Mouse (Mus musculus): ENCODE measurements at regions not wholly inside any gene's neighbourhood (a gene's known extent, or its start where the extent isn't known, plus 50 kb on each side); places are given as distances from the start of the nearest gene placed in this dataset.
"Not testable (repeated sequence)": the region's sequence is repeated elsewhere in the genome, so short reads cannot be mapped to it uniquely, and the experiment has no call there.

DNA sequence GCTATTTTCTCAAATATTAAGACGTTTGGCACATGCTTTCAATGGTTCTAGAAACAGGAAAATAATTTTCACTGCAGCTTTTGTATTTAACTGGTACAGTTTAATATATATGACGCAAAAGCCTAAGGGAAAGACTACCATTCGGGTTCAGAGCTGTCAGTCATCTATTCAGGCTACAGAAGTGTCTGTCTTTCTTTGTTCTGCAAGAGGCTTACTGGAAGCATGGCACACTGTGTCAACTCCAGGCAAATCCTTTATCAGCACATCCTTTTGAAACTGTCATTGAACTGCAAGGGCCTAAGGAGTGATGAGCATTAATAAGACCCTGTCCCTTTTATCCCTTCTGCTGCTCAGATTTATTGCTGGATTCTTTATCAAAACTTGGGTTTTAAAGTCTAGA is 303.8 kb upstream of the Gm5152 start:
- not testable (repeated sequence) for DNase-seq (ENCODE audit: low spot score in 2 of 2)

DNA sequence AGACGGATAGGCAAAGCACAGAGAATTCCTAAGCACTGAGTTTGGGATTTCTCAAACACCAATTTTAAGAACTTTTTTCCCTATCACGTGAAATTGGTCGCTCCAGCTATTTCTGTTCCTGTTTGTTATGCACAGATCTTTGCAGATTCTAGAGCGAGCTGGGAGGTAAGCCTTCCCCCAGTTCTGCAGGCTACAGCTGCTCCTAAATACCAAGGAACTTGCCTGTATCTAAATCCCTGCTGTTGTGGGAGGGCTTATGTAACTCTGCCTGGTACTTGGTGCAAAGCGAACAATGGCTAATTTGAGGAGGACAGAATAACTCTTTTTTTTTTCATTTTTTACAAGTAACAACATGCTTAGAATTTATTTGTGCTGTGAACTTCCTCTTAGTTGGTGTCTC is 316.0 kb upstream of the Gm5152 start:
- peak in 1 of 2 experiments; percentile 88 for DNase-seq (ENCODE audit: low spot score in 2 of 2)

DNA sequence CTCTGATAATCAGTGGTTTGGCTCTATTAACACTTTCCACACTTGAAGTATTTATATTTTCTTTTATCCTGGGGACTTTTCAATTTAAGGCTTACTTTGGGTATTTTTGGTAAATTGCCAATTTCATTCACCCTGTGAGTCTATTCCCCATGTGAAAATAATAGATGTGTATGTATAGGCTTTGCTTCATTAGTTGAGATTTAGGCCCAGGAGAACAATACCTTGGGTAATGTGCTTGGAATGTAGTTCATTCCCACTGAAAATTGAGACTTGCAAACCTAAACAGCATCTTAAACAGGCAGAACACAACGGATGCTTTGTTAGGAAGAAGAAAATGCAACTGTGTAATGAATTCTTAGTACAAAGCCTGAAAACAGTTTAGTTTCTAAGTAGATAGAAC is 346.1 kb upstream of the Gm5152 start:
- DNase-seq (ENCODE audit: low spot score in 2 of 2): no peak

DNA sequence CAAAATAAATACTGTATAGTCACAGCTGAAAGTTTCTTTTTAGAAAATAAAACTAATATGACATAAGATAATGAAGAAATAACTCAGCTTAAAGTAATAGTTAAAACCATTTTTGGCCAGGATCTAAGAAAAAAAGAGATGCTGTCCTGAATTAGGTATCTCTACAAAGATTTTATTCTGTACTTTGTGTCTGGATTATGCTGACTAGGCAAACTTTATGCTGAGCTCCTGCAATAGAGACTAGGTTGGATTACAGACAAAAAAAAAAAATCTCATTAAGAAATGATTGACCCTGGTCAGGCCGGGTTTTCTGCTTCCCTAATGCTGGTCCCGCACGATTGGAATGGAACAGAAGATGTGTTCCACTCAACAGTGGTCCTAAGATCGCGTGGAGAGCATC is 346.8 kb upstream of the Gm8871 start:
- no peak for DNase-seq (ENCODE audit: low spot score in 2 of 2)

DNA sequence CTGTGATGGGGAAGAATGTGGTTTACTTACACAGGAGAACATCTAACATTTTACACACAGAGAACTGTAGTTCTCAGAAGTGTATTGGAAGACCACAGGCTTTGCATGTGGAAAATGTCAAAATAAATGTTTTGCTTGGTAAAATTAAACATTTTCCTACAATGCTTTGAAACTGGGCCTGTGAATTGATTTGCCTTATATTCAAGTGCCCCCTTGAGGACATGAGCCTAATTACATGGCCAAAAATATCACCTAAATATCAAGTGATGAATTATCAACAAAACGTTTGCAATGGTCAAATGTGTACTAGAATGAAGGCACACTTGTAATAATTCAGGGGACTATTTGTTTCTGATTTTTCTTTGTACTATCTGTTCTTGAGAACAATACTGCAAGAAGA is 314.4 kb upstream of the Gm8871 start:
- DNase-seq (ENCODE audit: low spot score in 2 of 2): no peak

DNA sequence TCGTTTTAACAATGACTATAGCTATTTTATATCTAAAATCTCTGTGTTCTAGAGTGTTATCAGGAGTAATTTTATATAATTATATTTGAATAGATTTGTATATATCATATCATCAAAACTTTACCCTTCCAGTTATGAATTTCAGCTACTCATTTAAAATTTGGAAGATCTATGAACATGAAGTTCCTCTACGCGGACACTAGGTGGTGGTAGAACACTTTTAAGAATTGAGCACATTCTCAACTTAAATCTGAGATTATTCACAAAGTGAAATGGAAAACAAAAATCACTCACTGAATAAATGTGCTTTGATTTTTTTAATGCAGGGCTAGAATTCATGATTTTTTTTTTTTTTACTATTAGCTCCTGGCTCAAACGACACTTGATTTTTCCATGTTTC is 299.5 kb upstream of the Gm8871 start:
- no peak for DNase-seq (ENCODE audit: low spot score in 2 of 2)

DNA sequence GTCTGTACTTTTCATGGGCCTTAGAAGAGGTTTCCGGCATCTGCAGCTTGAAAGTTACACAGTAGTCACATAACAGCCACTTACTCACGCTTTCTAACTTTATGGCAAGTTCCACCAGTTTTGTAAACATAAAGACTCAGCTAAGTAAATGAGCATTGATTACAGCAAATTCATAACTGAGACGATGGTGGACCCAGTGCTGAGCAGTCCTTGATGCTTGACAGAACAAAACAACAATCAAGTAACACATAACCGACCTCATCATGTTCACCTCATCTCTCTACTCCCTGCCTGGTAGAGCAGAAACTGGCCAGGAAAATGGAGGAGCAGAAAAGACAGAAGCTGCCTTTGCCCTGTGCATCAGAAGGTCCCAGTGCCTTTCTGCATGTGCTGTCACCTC is 284.3 kb upstream of the Gm8871 start:
- no peak for DNase-seq (ENCODE audit: low spot score in 2 of 2)

DNA sequence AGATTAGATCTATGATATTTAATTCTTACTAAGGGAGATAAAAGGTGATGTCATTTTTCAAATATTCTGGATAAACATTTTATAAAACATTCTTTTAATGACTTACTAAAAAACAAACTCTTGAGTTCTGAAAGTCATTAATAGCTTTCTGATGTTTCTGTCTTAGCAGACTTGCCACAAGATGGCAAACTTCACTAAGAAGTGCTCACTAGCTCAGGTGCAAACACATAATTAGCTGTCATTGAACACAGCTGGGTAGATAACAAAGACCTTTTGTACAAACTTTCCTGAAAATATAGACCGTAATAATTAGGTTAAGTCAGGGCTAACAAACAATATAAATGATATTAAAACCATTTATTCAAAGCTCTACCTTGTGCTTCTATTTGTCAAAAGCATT is 273.4 kb upstream of the Gm8871 start:
- DNase-seq (ENCODE audit: low spot score in 2 of 2): no peak

DNA sequence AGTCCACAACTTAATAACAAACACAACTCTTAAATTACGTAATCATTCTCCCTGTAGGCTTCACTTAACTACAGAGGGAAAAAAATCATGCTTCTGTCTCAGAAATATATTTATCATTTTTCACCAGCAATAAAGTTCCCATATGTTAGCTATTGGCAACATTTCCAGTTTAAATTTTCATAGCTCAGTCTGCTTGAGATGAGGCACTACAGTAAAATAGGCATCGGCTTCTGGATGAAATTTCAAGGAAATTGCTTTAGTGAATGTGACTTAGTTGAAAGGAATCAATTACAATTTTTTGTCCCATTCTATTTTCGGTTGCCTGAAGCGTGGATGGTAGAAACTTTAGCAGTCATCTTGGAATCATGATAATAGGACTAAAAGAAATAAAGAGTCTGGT is 262.1 kb upstream of the Gm8871 start:
- DNase-seq (ENCODE audit: low spot score in 2 of 2): no peak

DNA sequence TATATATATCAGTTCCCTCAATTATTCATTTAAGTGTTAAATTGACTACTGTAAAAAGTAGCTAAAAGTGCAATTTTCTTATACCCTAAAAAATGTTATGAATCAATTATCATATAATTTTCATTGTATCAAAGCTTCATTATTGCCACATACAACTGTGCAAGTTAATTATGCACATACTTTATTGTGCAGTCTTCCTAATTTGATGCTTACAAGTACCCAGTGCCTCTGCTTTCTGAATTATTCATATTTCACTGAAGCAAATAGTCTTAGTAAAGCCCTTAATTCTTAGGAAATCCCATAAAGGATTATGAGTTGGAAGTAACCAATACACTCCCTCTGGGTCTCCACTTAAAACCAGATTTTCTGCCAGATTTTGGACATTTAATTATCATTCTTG is 220.5 kb upstream of the Gm8871 start:
- no peak for DNase-seq (ENCODE audit: low spot score in 2 of 2)

DNA sequence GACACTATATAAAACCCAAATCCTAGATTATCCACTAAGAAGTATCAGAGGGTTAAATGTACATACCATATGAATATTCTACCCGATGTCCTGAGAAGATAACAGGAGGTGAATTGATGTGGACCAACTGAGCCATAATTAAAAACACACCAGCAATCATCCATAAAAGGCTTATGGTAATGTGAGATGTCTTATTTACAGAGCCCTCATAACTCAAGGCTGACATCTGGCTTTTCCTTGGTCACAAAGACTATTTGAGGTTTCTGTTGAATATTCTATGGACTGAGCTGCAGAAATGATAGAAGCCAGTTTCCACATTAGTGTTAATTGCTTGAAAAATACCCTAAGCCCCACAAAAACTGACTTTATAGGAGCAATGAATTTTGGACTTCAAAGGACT is 198.1 kb upstream of the Gm8871 start:
- DNase-seq (ENCODE audit: low spot score in 2 of 2): no peak

DNA sequence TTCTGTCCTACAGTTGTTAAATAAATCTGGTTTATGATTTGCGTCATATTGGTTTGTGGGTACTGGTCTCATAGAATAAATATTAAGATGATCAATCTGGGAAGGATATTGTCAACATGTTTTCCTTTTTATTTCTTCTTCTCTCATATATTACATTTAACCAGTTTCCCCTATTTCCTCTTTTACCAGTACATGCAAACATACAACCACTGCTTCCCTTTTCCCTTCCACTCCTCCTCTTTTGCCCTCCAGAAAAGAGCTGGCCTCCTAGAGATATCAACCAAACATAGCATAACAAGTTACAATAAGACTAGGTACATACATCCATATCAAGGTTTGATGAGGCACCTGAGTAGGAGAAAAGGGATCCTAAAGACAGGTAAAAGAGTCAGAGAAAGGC is 180.1 kb upstream of the Gm8871 start:
- no peak for DNase-seq (ENCODE audit: low spot score in 2 of 2)

Data from left cerebral cortex, adult 8-10 months (tissue).